Comparison of ENCODE assay signal across 11 mouse cellular contexts in genomic region chr2:49358839-49359520, GRCm38 (mm10).
A peak's percentile ranks its signal among the peaks of the same experiment; 100 is the strongest.
DNase-seq lines count a peak whose midpoint lies in the region; ATAC-seq and TF ChIP-seq lines count a peak whose summit lies in the region.
"Had no signal": no experiment of that assay in that cellular context is flagged by ENCODE, and none has a peak within 500 bp of the region (broad histone marks: within the 10 kb centered on the region; RNA-seq: fewer than 3 reads in every experiment).

No protein-coding gene starts in this region.

- WGBS in liver, embryonic 14.5 days (ENCODE audit: insufficient replicate concordance) = 55% methylated on average over 4 of the region's 4 CpGs
- 69% methylated on average over 4 of the region's 4 CpGs for WGBS in liver, embryonic 11.5 days
- 65% methylated on average over 4 of the region's 4 CpGs for WGBS in cerebellum, adult 2 months

- peak; percentile 48; the same call in 1 of the 2 replicates for TF ChIP-seq CTCF in liver, embryonic 14.5 days (IDR thresholded peaks at IDR 0.05; ENCODE audit: low read depth)
- peak; percentile 36; the same call in 1 of the 2 replicates for TF ChIP-seq CTCF in cerebellum, adult 2 months (IDR thresholded peaks at IDR 0.05; ENCODE audit: borderline replicate concordance, insufficient read depth, low read depth, low read length)

- H3K27ac ChIP-seq in liver, embryonic 14.5 days = no peak overlapping the region
- no peak overlapping the region for H3K27ac ChIP-seq in liver, embryonic 11.5 days (ENCODE audit: low read depth, low read length)
- H3K27ac ChIP-seq in cerebellum, adult 2 months (ENCODE audit: insufficient read depth, low read length) = no peak overlapping the region
- H3K27ac ChIP-seq: embryonic facial prominence, embryonic 12.5 days; limb, embryonic 12.5 days; stomach, embryonic 15.5 days had no signal

- H3K9ac ChIP-seq in liver, embryonic 14.5 days (replicated peaks) = no peak overlapping the region
- no peak overlapping the region for H3K9ac ChIP-seq in liver, embryonic 11.5 days (ENCODE audit: low read depth, low read length)
- H3K9ac ChIP-seq: embryonic facial prominence, embryonic 12.5 days; limb, embryonic 12.5 days; stomach, embryonic 15.5 days had no signal

- no peak for TF ChIP-seq POLR2A in cerebellum, adult 2 months (IDR thresholded peaks at IDR 0.05; ENCODE audit: borderline replicate concordance, insufficient read depth, low read length)

- no peaks in the 10 kb centered on the region for H3K36me3 ChIP-seq in liver, embryonic 14.5 days (replicated peaks; ENCODE audit: control insufficient read depth, insufficient read depth, low read depth)
- H3K36me3 ChIP-seq in liver, embryonic 11.5 days (ENCODE audit: control insufficient read depth, insufficient read depth, low read length) = no peaks in the 10 kb centered on the region
- H3K36me3 ChIP-seq: embryonic facial prominence, embryonic 12.5 days; limb, embryonic 12.5 days; stomach, embryonic 15.5 days had no signal

- ATAC-seq in liver, embryonic 14.5 days (ENCODE audit: insufficient read depth) = no peak
- no peak for ATAC-seq in liver, embryonic 11.5 days (replicated peaks; ENCODE audit: low FRiP score)
- no peak for ATAC-seq in erythroblast, adult 5-6 weeks (replicated peaks; ENCODE audit: low FRiP score, poor library complexity, severe bottlenecking)

- H3K9me3 ChIP-seq in liver, embryonic 14.5 days (ENCODE audit: control insufficient read depth, low read length) = no peaks in the 10 kb centered on the region
- no peaks in the 10 kb centered on the region for H3K9me3 ChIP-seq in liver, embryonic 11.5 days (ENCODE audit: control insufficient read depth, low read length)
- H3K9me3 ChIP-seq: embryonic facial prominence, embryonic 12.5 days; limb, embryonic 12.5 days; stomach, embryonic 15.5 days had no signal

- H3K27me3 ChIP-seq in liver, embryonic 14.5 days (ENCODE audit: control insufficient read depth, insufficient read depth, low read length) = no peaks in the 10 kb centered on the region
- no peaks in the 10 kb centered on the region for H3K27me3 ChIP-seq in liver, embryonic 11.5 days (replicated peaks; ENCODE audit: control insufficient read depth, insufficient read depth, low read length)
- no peaks in the 10 kb centered on the region for H3K27me3 ChIP-seq in cerebellum, adult 2 months (ENCODE audit: control insufficient read depth, insufficient read depth, low read length)
- H3K27me3 ChIP-seq: embryonic facial prominence, embryonic 12.5 days; limb, embryonic 12.5 days; stomach, embryonic 15.5 days had no signal

- no peak overlapping the region for H3K4me2 ChIP-seq in liver, embryonic 14.5 days (ENCODE audit: low read depth)
- no peak overlapping the region for H3K4me2 ChIP-seq in liver, embryonic 11.5 days
- H3K4me2 ChIP-seq: embryonic facial prominence, embryonic 12.5 days; limb, embryonic 12.5 days; stomach, embryonic 15.5 days had no signal

- no peak overlapping the region for H3K4me3 ChIP-seq in liver, embryonic 14.5 days (ENCODE audit: insufficient read depth in 1 of 2, low read depth in 2 of 2, low read length in 2 of 2)
- H3K4me3 ChIP-seq in liver, embryonic 11.5 days (ENCODE audit: low read depth, low read length) = no peak overlapping the region
- H3K4me3 ChIP-seq in cerebellum, adult 2 months (replicated peaks; ENCODE audit: insufficient read depth, low read depth, low read length) = no peak overlapping the region
- H3K4me3 ChIP-seq: embryonic facial prominence, embryonic 12.5 days; limb, embryonic 12.5 days; stomach, embryonic 15.5 days had no signal

- no peaks in the 10 kb centered on the region for H3K4me1 ChIP-seq in liver, embryonic 14.5 days (replicated peaks; ENCODE audit: control insufficient read depth in 2 of 2, insufficient read depth in 2 of 2, low read length in 1 of 2)
- H3K4me1 ChIP-seq in liver, embryonic 11.5 days (replicated peaks; ENCODE audit: control insufficient read depth, insufficient read depth, low read length) = no peaks in the 10 kb centered on the region
- H3K4me1 ChIP-seq in cerebellum, adult 2 months (ENCODE audit: control insufficient read depth, insufficient read depth, low read length) = no peaks in the 10 kb centered on the region
- H3K4me1 ChIP-seq: embryonic facial prominence, embryonic 12.5 days; stomach, embryonic 15.5 days had no signal

- no peak for TF ChIP-seq EP300 in liver, embryonic 14.5 days (IDR thresholded peaks at IDR 0.05; ENCODE audit: low read depth)

- no peak for DNase-seq in liver, embryonic 14.5 days (ENCODE audit: low read depth in 3 of 3, low spot score in 3 of 3)
- no peak for DNase-seq in liver, embryonic 11.5 days (ENCODE audit: low spot score)
- DNase-seq in Muller cell, postnatal 12 days (ENCODE audit: inconsistent ontology term) = peak; percentile 48
- peak in 1 of 2 experiments; percentile 15 for DNase-seq in cerebellum, adult 2 months
- peak; percentile 33 to 39 for DNase-seq in heart, adult 9 months (ENCODE audit: low spot score in 2 of 2)
- DNase-seq in kidney, postnatal 4 days = peak; percentile 57 to 64
- peak; percentile 48 for DNase-seq in naive thymus-derived CD4-positive, alpha-beta T cell, adult 2 months (ENCODE audit: low read depth)

Comparison
In these comparisons a context has a peak if more than half of its experiments do, and no peak if none do; other contexts are left out.
1. DNase-seq: peak in Muller cell, postnatal 12 days (single experiment), heart, adult 9 months (2 of 2), kidney, postnatal 4 days (2 of 2) and naive thymus-derived CD4-positive, alpha-beta T cell, adult 2 months (single experiment); none in liver, embryonic 14.5 days (0 of 3) and liver, embryonic 11.5 days (single experiment).